Mouse (Mus musculus) midbrain, embryonic 13.5 days (tissue): Measurements from ENCODE around the gene 1700037C18Rik. TPM values are rescaled to one million over a fixed set of nuclear protein-coding genes. Genes with fewer than 3 reads are reported as not detected.

Source experiments
- ATAC-seq: fragments of 200-750 bp; cut with Nextera tagmentation; 2 replicates; pipeline ENCODE4 v1.8.0; 2017; ENCODE audit warnings: mild to moderate bottlenecking, moderate TSS enrichment, moderate library complexity
- H3K27ac ChIP-seq: fragments of 300-500 bp; sonication (generic); 2 replicates; pipeline ENCODE4 v1.5.1; 2015; ENCODE audit warnings: inconsistent platforms, mild to moderate bottlenecking, moderate library complexity
- H3K27me3 ChIP-seq: fragments of 300-500 bp; sonication (generic); 2 replicates; pipeline ENCODE4 v1.6.1; 2015; ENCODE audit warnings: mild to moderate bottlenecking, inconsistent platforms
- H3K36me3 ChIP-seq: fragments of 300-500 bp; sonication (generic); 2 replicates; pipeline ENCODE4 v1.6.1; 2015; ENCODE audit warnings: mild to moderate bottlenecking, inconsistent platforms
- H3K4me1 ChIP-seq: fragments of 300-500 bp; sonication (generic); replicated peaks from 2 replicates; pipeline ENCODE4 v1.6.1; 2015; ENCODE audit warnings: inconsistent platforms
- H3K4me2 ChIP-seq: fragments of 300-500 bp; sonication (generic); replicated peaks from 2 replicates; pipeline ENCODE4 v1.6.1; 2015; ENCODE audit warnings: moderate library complexity, mild to moderate bottlenecking, inconsistent platforms
- H3K4me3 ChIP-seq: fragments of 300-500 bp; sonication (generic); replicated peaks from 2 replicates; pipeline ENCODE4 v1.5.1; 2015; ENCODE audit warnings: mild to moderate bottlenecking, inconsistent platforms
- H3K9ac ChIP-seq: fragments of 300-500 bp; sonication (generic); replicated peaks from 2 replicates; pipeline ENCODE4 v1.6.1; 2015; ENCODE audit warnings: mild to moderate bottlenecking, inconsistent platforms
- H3K9me3 ChIP-seq: fragments of 300-500 bp; sonication (generic); 2 replicates; pipeline ENCODE4 v1.6.1; 2016; ENCODE audit warnings: mild to moderate bottlenecking, inconsistent platforms
- WGBS: fragments of 180-500 bp; shearing (Covaris S2); methylation state at CpG from one replicate; pipeline ENCODE4 v1.1.7; 2015; 5-methylcytosine and 5-hydroxymethylcytosine counted together
- polyA plus RNA-seq: library from polyadenylated mRNA; unstranded; fragments of >200 nt; fragmentation: Nextera tagmentation; extraction: Ambion mirVana; gene quantifications from 2 replicates; pipeline ENCODE4 v1.2.1, GENCODE M21; 2015

Gene 1700037C18Rik
- 11.1 and 12.2 TPM in 2 replicates for polyA plus RNA-seq

DNA sequence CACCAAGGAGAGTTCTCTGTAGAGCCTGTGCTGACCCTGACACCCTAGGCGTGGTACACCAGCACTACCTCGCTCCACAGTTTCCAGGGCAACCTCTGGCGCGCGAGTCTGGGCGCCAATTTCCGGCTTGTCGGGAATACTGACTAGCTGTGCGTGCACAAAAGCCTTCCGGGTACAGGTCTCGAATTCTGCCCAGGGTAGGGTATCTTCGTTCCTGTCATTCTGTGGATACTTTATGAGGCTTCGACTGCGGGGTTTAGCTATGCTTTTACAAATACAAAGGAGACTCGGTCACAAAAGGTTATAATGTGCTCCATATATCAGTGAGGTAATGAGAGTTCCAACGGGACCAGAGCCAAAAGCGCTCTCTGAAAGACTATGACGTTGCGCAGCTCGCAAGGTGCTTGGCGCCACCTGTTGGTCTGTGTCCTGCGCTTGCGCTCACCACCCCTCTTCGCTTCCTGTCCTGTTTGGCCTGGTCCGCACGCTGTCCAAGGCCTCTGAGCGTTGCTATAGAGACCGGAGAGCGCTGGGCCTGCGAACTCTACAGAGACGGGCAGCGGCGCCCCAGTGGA, at the start of gene 1700037C18Rik, which contains the start of gene Cluap1:
Gene 1700037C18Rik, minus strand, starts transcription at position 153 of the 575 bp plus-strand sequence.
Gene Cluap1, plus strand, starts transcription at position 265 of the 575 bp plus-strand sequence.
- H3K36me3 ChIP-seq = peaks cover 47% of the 10 kb centered on the region
- peak within 1 kb of the TSS; percentile 62 for H3K4me3 ChIP-seq
- peak; percentile 98 for ATAC-seq
- H3K9me3 ChIP-seq = no peaks in the 10 kb centered on the region
- WGBS = 0% methylated on average over 33 of the region's 33 CpGs
- peak within 1 kb of the TSS; percentile 78 for H3K27ac ChIP-seq
- peaks cover 21% of the 10 kb centered on the region for H3K4me1 ChIP-seq
- H3K4me2 ChIP-seq = peak within 1 kb of the TSS; percentile 77
- H3K9ac ChIP-seq = peak within 1 kb of the TSS; percentile 69
- H3K27me3 ChIP-seq = no peaks in the 10 kb centered on the region

DNA sequence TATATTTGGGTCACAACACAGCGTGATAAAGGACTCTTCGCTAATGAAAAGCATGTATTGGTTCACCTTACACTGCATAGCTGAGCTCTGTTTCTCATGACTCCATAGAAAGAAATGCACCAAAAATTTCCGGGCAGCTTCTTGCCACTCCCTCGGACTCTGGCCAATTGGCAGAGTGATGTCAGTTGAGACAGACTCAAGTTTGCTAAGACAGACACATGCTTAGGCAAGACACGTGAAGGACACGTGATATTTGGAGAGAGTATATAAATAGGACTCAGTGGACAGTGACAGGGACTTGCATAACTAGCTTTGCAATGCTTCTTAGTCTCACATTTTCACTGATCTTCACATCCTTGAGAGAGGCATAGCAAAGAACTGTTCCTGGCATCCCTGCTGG, 47.9 kb upstream of the 1700037C18Rik start:
- no peak overlapping the region for H3K9ac ChIP-seq
- H3K4me3 ChIP-seq = no peak overlapping the region
- no peaks in the 10 kb centered on the region for H3K36me3 ChIP-seq
- no peaks in the 10 kb centered on the region for H3K27me3 ChIP-seq
- no peak for ATAC-seq
- H3K4me1 ChIP-seq = no peaks in the 10 kb centered on the region
- no peak overlapping the region for H3K4me2 ChIP-seq
- 91% methylated on average over 6 of the region's 6 CpGs for WGBS
- H3K9me3 ChIP-seq = no peaks in the 10 kb centered on the region
- H3K27ac ChIP-seq = no peak overlapping the region

DNA sequence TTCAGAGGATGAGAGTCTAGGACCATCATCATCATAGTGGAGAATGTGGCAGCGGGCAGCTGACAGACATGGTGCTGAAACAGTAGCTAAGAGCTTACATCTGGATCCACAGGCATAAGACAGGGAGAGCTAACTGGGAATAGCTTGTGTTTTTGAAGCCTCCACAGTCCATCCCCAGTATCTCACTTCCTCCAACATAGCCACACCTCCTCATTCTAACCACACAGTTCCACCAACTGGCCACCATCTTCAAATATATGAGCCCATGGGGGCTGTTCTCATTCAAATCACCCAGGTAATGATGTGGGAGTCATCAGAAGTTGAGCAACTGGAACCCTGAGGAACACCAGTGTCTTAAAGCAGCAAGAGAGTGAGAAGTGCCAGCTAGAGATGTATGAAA, 42.7 kb upstream of the 1700037C18Rik start:
- WGBS = 86% methylated on average over 1 of the region's 1 CpGs
- no peak for ATAC-seq

DNA sequence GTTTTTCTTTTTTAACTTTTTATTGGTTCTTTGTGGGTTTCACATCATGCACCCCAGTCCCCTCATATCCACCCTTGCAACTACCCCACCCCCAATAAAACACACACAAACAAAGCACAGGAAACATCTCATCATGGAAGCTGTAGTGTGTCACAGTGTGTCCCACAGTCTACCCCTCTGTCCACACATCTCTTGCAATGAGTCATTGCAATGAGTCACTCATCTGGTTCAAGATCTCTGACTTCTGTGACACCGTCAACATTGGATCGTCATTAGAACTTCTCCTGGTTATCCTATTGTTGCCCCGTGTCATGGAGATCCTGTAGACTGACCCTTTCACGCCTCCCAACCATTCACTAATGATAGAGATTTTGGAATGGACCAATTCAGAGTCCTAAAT, 26.2 kb upstream of the 1700037C18Rik start:
- Histone ChIP-seq H3K36me3 (peaks cover 80% of the 10 kb centered on the region), H3K4me2 (no peak overlapping the region), H3K27me3 (no peaks in the 10 kb centered on the region), H3K4me3 (no peak overlapping the region), H3K4me1 (no peaks in the 10 kb centered on the region), H3K9me3 (no peaks in the 10 kb centered on the region), H3K9ac (no peak overlapping the region), H3K27ac (no peak overlapping the region)
- WGBS = 88% methylated on average over 4 of the region's 4 CpGs
- ATAC-seq = no peak

More for the DNA sequence above, 42.7 kb upstream of the 1700037C18Rik start:
- H3K4me2 ChIP-seq = no peak overlapping the region
- H3K9me3 ChIP-seq = no peaks in the 10 kb centered on the region
- no peaks in the 10 kb centered on the region for H3K36me3 ChIP-seq
- H3K9ac ChIP-seq = no peak overlapping the region
- H3K27ac ChIP-seq = no peak overlapping the region
- H3K4me3 ChIP-seq = no peak overlapping the region
- no peaks in the 10 kb centered on the region for H3K4me1 ChIP-seq
- H3K27me3 ChIP-seq = no peaks in the 10 kb centered on the region

DNA sequence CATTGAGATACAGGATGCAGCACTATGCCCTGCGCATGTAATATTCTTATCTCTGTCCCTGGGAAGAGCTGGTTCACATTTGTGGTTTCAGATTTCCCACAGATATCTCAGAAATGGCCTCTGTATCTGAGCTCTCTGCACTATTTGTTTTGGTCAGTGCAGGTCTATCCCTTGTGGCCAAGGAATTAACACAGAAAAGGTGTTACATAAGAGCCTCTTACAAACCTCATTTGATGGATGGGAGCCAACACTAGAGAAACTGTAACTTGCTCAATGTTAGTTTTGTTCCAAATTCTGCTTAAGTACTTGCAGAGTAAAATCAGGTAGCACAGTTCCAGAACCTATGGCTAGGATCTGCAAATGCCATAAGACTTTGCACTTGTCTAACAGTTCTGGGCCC, 25.6 kb upstream of the 1700037C18Rik start:
- Histone ChIP-seq H3K4me3 (no peak overlapping the region), H3K27me3 (no peaks in the 10 kb centered on the region), H3K36me3 (peaks cover 83% of the 10 kb centered on the region), H3K9ac (no peak overlapping the region), H3K4me2 (no peak overlapping the region), H3K27ac (no peak overlapping the region), H3K9me3 (no peaks in the 10 kb centered on the region), H3K4me1 (no peaks in the 10 kb centered on the region)
- WGBS = 100% methylated on average over 1 of the region's 1 CpGs
- no peak for ATAC-seq

DNA sequence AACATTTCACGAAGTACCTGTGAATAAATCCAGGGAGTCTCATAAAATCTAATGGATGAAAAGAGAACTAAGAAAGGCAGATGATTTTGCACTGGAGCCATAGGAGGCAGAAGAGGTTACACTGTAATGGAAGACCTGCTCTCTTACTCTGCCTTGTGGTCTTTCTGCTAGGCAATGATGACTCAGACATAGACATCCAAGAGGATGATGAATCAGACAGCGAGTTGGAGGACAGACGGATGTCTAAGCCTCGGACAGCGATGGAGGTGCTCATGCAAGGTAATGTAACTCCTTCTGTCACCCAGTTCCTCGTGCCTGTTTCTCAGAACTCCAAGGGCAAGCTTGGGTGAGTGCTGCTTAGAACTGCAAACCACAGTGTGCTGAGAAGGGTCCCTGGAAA, 25.0 kb upstream of the 1700037C18Rik start:
- ATAC-seq = no peak
- peaks cover 81% of the 10 kb centered on the region for H3K36me3 ChIP-seq
- H3K9me3 ChIP-seq = no peaks in the 10 kb centered on the region
- no peaks in the 10 kb centered on the region for H3K27me3 ChIP-seq
- no peak overlapping the region for H3K4me2 ChIP-seq
- no peak overlapping the region for H3K9ac ChIP-seq
- no peaks in the 10 kb centered on the region for H3K4me1 ChIP-seq
- H3K27ac ChIP-seq = no peak overlapping the region
- WGBS = 92% methylated on average over 6 of the region's 6 CpGs
- no peak overlapping the region for H3K4me3 ChIP-seq

DNA sequence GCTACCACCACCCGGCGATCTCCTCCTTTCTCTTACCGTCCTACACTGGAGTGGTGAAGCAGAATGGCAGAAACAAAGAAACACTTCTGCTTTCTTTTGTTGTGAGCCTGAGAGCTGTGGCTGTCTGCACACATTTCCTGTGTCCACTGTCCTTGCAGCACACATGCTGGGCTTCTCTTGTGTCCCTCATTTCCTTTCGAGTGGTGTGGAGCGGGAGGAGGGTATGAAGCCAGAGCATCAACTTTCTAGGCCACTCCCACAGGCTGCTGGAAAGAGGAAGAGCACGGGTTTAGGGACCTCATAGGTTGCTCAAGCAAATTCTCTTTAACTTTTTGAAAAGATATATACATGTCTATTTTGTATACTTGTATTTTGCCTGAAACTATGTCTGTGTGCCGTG, 20.7 kb upstream of the 1700037C18Rik start:
- 81% methylated on average over 7 of the region's 7 CpGs for WGBS
- H3K27me3 ChIP-seq = no peaks in the 10 kb centered on the region
- H3K9me3 ChIP-seq = no peaks in the 10 kb centered on the region
- H3K4me1 ChIP-seq = no peaks in the 10 kb centered on the region
- no peak overlapping the region for H3K9ac ChIP-seq
- H3K4me2 ChIP-seq = no peak overlapping the region
- no peak for ATAC-seq
- no peak overlapping the region for H3K4me3 ChIP-seq
- no peak overlapping the region for H3K27ac ChIP-seq
- peaks cover 78% of the 10 kb centered on the region for H3K36me3 ChIP-seq

DNA sequence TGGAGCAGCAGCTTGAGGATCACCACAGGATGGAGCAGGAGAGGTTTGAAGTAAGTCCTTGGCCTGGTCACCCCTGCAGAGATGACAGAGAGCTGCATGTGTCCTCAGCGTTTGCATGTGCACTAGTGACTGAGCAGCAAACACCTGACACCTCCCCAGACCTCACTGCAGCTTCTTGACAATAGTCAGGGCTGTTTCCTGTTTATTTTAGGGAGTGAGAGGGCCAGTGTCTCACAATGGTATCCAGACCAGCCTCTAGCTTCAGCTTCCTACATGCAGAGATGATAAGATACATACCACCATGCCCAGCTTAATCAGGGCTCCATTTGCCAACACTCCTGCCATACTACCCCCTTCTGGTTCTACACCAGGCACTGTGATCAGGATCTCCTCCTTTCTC, 20.1 kb upstream of the 1700037C18Rik start:
- Histone ChIP-seq H3K4me1 (no peaks in the 10 kb centered on the region), H3K9ac (no peak overlapping the region), H3K4me3 (no peak overlapping the region), H3K27ac (no peak overlapping the region), H3K27me3 (no peaks in the 10 kb centered on the region), H3K4me2 (no peak overlapping the region), H3K36me3 (peaks cover 78% of the 10 kb centered on the region), H3K9me3 (no peaks in the 10 kb centered on the region)
- WGBS = 88% methylated on average over 1 of the region's 1 CpGs
- no peak for ATAC-seq

DNA sequence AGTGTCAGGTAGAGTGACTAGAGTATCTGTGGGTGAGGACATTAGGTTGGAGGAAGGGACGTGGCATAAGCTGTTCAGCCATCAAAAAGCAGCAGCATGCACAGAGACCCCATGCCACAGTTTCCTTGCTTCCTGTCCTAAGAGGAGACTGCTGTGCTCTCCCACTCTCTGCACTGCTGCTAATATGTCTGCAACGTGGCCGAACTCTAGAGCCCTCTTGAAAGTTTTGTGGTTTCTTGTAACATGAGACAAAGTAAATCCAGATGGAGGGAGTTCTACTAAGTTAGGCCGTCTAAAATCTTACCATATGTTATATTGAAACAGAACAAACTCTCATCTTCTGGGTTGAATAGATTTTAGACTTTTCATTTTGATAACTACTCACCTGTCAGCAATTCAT, 15.5 kb upstream of the 1700037C18Rik start:
- no peaks in the 10 kb centered on the region for H3K4me1 ChIP-seq
- no peak for ATAC-seq
- H3K9ac ChIP-seq = no peak overlapping the region
- no peaks in the 10 kb centered on the region for H3K27me3 ChIP-seq
- H3K4me2 ChIP-seq = no peak overlapping the region
- no peak overlapping the region for H3K27ac ChIP-seq
- peaks cover 72% of the 10 kb centered on the region for H3K36me3 ChIP-seq
- WGBS = 97% methylated on average over 4 of the region's 4 CpGs
- no peak overlapping the region for H3K4me3 ChIP-seq
- H3K9me3 ChIP-seq = no peaks in the 10 kb centered on the region

DNA sequence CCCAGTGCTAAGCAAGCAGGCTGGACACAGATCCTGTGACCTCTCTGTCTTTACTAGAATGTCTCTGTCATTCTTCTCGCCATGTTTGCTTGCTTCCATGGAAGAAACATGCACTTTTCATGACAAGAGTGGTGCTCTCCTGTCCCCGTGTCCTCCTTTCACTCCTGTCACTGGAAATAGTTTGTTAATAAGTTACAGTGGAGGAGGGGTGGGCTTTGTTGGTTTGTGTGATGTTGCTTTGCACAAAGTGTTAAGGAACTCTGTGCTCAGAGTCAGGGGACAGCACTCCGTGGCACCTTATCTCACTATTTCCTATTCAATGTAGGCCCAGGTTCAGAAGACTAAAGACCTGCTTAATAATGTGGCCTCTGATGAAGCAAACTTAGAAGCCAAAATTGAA, 15.0 kb upstream of the 1700037C18Rik start:
- Histone ChIP-seq H3K27me3 (no peaks in the 10 kb centered on the region), H3K4me2 (no peak overlapping the region), H3K36me3 (peaks cover 69% of the 10 kb centered on the region), H3K4me1 (no peaks in the 10 kb centered on the region), H3K27ac (no peak overlapping the region), H3K9me3 (no peaks in the 10 kb centered on the region), H3K9ac (no peak overlapping the region), H3K4me3 (no peak overlapping the region)
- no peak for ATAC-seq
- 97% methylated on average over 3 of the region's 3 CpGs for WGBS

DNA sequence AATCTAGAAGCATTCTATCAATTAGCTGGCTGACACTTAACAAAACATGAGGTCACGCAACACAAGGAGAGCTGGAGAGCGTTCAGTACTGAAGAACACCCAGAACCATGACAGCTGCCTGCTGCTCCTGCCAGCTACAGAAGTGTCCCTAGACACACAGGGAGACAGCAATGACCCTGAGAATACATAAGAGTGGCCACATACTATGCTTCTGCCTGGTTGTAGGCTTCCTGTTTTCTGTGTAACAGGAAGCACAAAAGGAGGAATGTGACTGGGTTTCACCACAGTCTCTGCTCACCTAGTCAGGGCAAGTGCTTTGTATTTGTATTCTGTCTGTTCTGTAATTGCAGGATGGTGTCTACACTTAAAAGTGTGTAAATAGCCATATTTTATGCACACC, 12.3 kb upstream of the 1700037C18Rik start:
- no peak for ATAC-seq
- no peak overlapping the region for H3K4me3 ChIP-seq
- H3K4me1 ChIP-seq = no peaks in the 10 kb centered on the region
- H3K9me3 ChIP-seq = no peaks in the 10 kb centered on the region
- 93% methylated on average over 2 of the region's 2 CpGs for WGBS
- peaks cover 72% of the 10 kb centered on the region for H3K36me3 ChIP-seq
- no peak overlapping the region for H3K27ac ChIP-seq
- H3K4me2 ChIP-seq = no peak overlapping the region
- no peak overlapping the region for H3K9ac ChIP-seq
- H3K27me3 ChIP-seq = no peaks in the 10 kb centered on the region

DNA sequence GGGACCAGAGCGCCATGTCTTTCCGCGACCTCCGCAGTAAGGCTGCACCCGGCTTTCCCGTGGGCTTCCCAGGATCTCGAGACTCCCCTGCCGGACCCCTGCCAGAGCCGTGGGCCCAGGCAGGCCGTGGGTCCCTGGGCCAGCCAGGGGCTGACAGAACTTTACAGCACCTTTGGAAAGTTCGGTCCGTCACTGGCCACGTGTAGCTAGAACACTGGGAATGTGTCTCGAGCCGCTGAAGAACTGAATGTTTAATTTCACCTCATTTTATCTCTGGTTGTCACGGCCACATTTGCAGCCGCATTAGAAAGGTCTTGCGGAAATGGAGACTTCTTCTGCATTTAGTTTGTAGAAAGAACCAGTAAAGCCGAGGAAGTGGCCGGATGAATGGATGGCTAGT, 629 bp upstream of the 1700037C18Rik start:
- peak overlapping the region; percentile 62 for H3K4me3 ChIP-seq
- WGBS = 9% methylated on average over 20 of the region's 20 CpGs
- H3K4me1 ChIP-seq = peaks cover 21% of the 10 kb centered on the region
- no peaks in the 10 kb centered on the region for H3K27me3 ChIP-seq
- H3K9me3 ChIP-seq = no peaks in the 10 kb centered on the region
- peak overlapping the region; percentile 69 for H3K9ac ChIP-seq
- peaks cover 47% of the 10 kb centered on the region for H3K36me3 ChIP-seq
- H3K27ac ChIP-seq = peak overlapping the region; percentile 78
- ATAC-seq = no peak
- H3K4me2 ChIP-seq = peak overlapping the region; percentile 77

DNA sequence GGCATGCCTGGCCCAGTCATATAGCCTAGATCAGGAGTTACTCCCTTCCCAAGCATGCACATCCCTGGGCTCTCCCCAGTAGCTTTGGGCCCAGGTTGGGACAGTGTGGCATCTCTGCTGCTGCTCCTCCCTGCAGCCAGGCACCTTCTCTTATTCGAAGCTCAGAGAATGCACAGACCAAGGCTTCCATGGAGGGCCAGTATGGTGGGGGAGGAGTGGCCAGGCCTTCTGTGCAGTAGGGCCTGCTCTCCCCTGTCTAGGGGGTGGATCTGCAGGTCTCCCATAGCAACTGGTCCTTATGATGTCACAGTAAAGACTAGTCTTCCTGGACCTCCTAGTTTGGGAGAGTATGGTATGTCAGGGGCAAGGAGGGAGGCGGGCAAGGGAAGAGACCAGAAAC, 1.0 kb downstream of the 1700037C18Rik start:
- Histone ChIP-seq H3K4me2 (peak overlapping the region; percentile 77; the same call in 1 of the 2 replicates), H3K27ac (no peak overlapping the region), H3K9ac (0 out of 2 replicates have a peak overlapping the region, but pooled peaks have one; percentile 7), H3K4me3 (no peak overlapping the region), H3K36me3 (peaks cover 47% of the 10 kb centered on the region), H3K4me1 (peaks cover 21% of the 10 kb centered on the region), H3K9me3 (no peaks in the 10 kb centered on the region), H3K27me3 (no peaks in the 10 kb centered on the region)
- ATAC-seq = no peak
- 77% methylated on average over 2 of the region's 2 CpGs for WGBS
